Mouse (Mus musculus) megakaryocyte, embryonic 14.5 days (primary cell): Measurements from ENCODE around the gene Clec1a.

ENCODE experiments used
- FLI1 ChIP-seq: IDR thresholded peaks from 2 replicates; pipeline ENCODE4 v1.6.1; 2012; ENCODE audit warnings: low read length, inconsistent platforms, mixed read lengths
- GATA1 ChIP-seq: IDR thresholded peaks from 3 replicates; pipeline ENCODE4 v1.6.1; 2012; ENCODE audit warnings: mixed read lengths, low read length, inconsistent platforms, borderline replicate concordance

DNA sequence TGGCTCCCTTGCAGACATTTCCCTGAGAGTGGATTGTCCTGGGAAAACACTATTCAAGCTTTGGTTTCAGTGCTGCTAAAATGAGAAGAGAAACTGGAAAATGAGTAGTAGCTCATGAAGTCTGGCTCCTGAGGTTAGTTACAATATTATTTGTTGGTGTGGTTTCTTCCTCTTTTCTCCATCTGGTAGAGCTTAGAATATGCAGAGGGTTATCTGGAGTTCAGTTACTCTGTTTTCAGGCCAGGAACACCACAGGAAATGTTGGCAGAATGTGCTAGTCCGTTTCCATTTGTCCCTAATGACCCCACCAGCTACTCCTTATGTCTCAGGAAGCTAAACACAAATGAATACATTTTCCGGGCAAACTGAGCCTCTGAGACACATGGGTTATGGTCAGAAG is 44.5 kb downstream of the Clec1a start:
- TF ChIP-seq GATA1 (no peak), FLI1 (no peak)
